30 mouse cellular contexts compared by ENCODE assay signal in the genomic region with DNA sequence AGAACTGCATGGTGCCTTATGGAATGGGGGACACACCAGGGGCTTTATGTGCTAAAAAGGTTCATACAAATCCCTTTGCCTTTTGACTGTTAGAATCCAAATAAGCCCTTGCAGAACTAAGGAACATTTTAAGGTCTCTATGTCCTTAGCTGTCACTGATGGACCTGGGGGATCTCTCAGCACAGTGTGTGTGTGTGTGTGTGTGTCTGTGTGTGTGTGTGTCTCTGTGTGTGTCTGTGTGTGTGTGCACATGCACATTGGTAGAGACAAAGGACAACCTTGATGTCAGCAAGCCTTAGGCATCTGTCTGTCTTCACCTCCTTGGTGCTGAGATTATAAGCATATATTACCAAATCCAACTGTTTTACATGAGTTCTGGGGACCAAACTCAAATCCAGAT.
DNase-seq lines count a peak whose midpoint lies in the region; ATAC-seq and TF ChIP-seq lines count a peak whose summit lies in the region.
"Had no signal": no experiment of that assay in that cellular context is flagged by ENCODE, and none has a peak within 500 bp of the region (broad histone marks: within the 10 kb centered on the region; RNA-seq: fewer than 3 reads in every experiment).

No protein-coding gene starts in this region.

- peaks cover 9% of the 10 kb centered on the region; the same call in 1 of the 2 replicates for H3K4me1 ChIP-seq in forebrain, embryonic 13.5 days
- H3K4me1 ChIP-seq in forebrain, embryonic 10.5 days: peaks cover 5% of the 10 kb centered on the region; the same call in 1 of the 2 replicates
- peaks cover 7% of the 10 kb centered on the region; the same call in 1 of the 2 replicates for H3K4me1 ChIP-seq in hindbrain, embryonic 12.5 days
- H3K4me1 ChIP-seq in hindbrain, embryonic 11.5 days (replicated peaks; ENCODE audit: control insufficient read depth, insufficient read depth, low read length): no peaks in the 10 kb centered on the region
- peaks cover 6% of the 10 kb centered on the region for H3K4me1 ChIP-seq in testis, adult 2 months (ENCODE audit: control insufficient read depth, insufficient read depth, low read length)
- no peaks in the 10 kb centered on the region for H3K4me1 ChIP-seq in intestine, embryonic 15.5 days (replicated peaks)
- H3K4me1 ChIP-seq in embryonic facial prominence, embryonic 10.5 days: peaks cover 5% of the 10 kb centered on the region; the same call in 1 of the 2 replicates
- H3K4me1 ChIP-seq: kidney, embryonic 15.5 days; limb, embryonic 13.5 days; megakaryocyte, embryonic 14.5 days had no signal

- TF ChIP-seq POLR2A in testis, adult 2 months (IDR thresholded peaks at IDR 0.05; ENCODE audit: control insufficient read depth, low read depth, low read length): no peak

- DNase-seq in forebrain, embryonic 10.5 days (ENCODE audit: extremely low spot score, low spot score): no peak
- DNase-seq in hindbrain, embryonic 11.5 days (ENCODE audit: low spot score): no peak
- DNase-seq in testis, postnatal 14 days (ENCODE audit: low spot score): no peak
- DNase-seq in embryonic facial prominence, embryonic 10.5 days (ENCODE audit: low spot score): no peak
- DNase-seq: adrenal gland, adult 2 months; adrenal gland, postnatal 36 days; cerebellum, adult 18-20 months; gastrocnemius, postnatal 14 days; heart, postnatal 36 days; kidney, adult 18-20 months; kidney, postnatal 25 days; lung, postnatal 4 days; spleen, adult 18-20 months; thymus, adult 2 months; thymus, postnatal 36 days had no signal

- no peak for ATAC-seq in forebrain, embryonic 13.5 days
- ATAC-seq in hindbrain, embryonic 12.5 days (ENCODE audit: low FRiP score): no peak
- no peak for ATAC-seq in hindbrain, embryonic 11.5 days (ENCODE audit: low FRiP score)
- ATAC-seq in intestine, embryonic 15.5 days: no peak
- ATAC-seq: activated CD4-positive, CD25-positive, alpha-beta regulatory T cell, adult 4 months; inflammation-experienced regulatory T-cells, adult 6 months had no signal

- no peak overlapping the region for H3K9ac ChIP-seq in forebrain, embryonic 13.5 days
- H3K9ac ChIP-seq in hindbrain, embryonic 12.5 days: no peak overlapping the region
- H3K9ac ChIP-seq in hindbrain, embryonic 11.5 days (ENCODE audit: low read depth, low read length): no peak overlapping the region
- H3K9ac ChIP-seq in intestine, embryonic 15.5 days: no peak overlapping the region
- H3K9ac ChIP-seq: heart, embryonic 15.5 days; kidney, embryonic 15.5 days; limb, embryonic 13.5 days had no signal

- no peak for TF ChIP-seq CTCF in testis, adult 2 months (IDR thresholded peaks at IDR 0.05; ENCODE audit: control insufficient read depth, insufficient read depth, insufficient replicate concordance, low read depth, low read length)

- H3K4me3 ChIP-seq in forebrain, embryonic 13.5 days: no peak overlapping the region
- H3K4me3 ChIP-seq in forebrain, embryonic 10.5 days: no peak overlapping the region
- no peak overlapping the region for H3K4me3 ChIP-seq in hindbrain, embryonic 12.5 days
- no peak overlapping the region for H3K4me3 ChIP-seq in hindbrain, embryonic 11.5 days (ENCODE audit: low read depth, low read length)
- H3K4me3 ChIP-seq in testis, adult 2 months (ENCODE audit: control insufficient read depth, low read depth, low read length): peak overlapping the region; percentile 18; the same call in 1 of the 2 replicates
- H3K4me3 ChIP-seq in intestine, embryonic 15.5 days (replicated peaks): no peak overlapping the region
- H3K4me3 ChIP-seq in embryonic facial prominence, embryonic 10.5 days: no peak overlapping the region
- H3K4me3 ChIP-seq: erythroblast, embryonic 14.5 days; heart, embryonic 10.5 days; heart, embryonic 15.5 days; kidney, embryonic 15.5 days; layer of hippocampus, adult 2 months; limb, embryonic 13.5 days; megakaryocyte, embryonic 14.5 days had no signal

- no peaks in the 10 kb centered on the region for H3K9me3 ChIP-seq in forebrain, embryonic 13.5 days (replicated peaks)
- no peaks in the 10 kb centered on the region for H3K9me3 ChIP-seq in forebrain, embryonic 10.5 days
- no peaks in the 10 kb centered on the region for H3K9me3 ChIP-seq in hindbrain, embryonic 12.5 days (replicated peaks)
- no peaks in the 10 kb centered on the region for H3K9me3 ChIP-seq in hindbrain, embryonic 11.5 days (ENCODE audit: control insufficient read depth, low read length)
- H3K9me3 ChIP-seq in intestine, embryonic 15.5 days: no peaks in the 10 kb centered on the region
- no peaks in the 10 kb centered on the region for H3K9me3 ChIP-seq in embryonic facial prominence, embryonic 10.5 days
- H3K9me3 ChIP-seq: heart, embryonic 10.5 days; heart, embryonic 15.5 days; kidney, embryonic 15.5 days; limb, embryonic 13.5 days had no signal

- no peak overlapping the region for H3K4me2 ChIP-seq in forebrain, embryonic 13.5 days
- H3K4me2 ChIP-seq in hindbrain, embryonic 12.5 days (replicated peaks): no peak overlapping the region
- no peak overlapping the region for H3K4me2 ChIP-seq in hindbrain, embryonic 11.5 days (replicated peaks; ENCODE audit: low read depth, low read length)
- H3K4me2 ChIP-seq in intestine, embryonic 15.5 days (replicated peaks): no peak overlapping the region
- H3K4me2 ChIP-seq: heart, embryonic 15.5 days; kidney, embryonic 15.5 days; limb, embryonic 13.5 days; liver, embryonic 11.5 days had no signal

- no peaks in the 10 kb centered on the region for H3K36me3 ChIP-seq in forebrain, embryonic 13.5 days (ENCODE audit: poor library complexity, severe bottlenecking)
- H3K36me3 ChIP-seq in forebrain, embryonic 10.5 days (replicated peaks): no peaks in the 10 kb centered on the region
- H3K36me3 ChIP-seq in hindbrain, embryonic 12.5 days: no peaks in the 10 kb centered on the region
- H3K36me3 ChIP-seq in hindbrain, embryonic 11.5 days (ENCODE audit: control insufficient read depth, insufficient read depth, low read length): no peaks in the 10 kb centered on the region
- H3K36me3 ChIP-seq in testis, adult 2 months (ENCODE audit: control insufficient read depth, insufficient read depth, low read length): no peaks in the 10 kb centered on the region
- no peaks in the 10 kb centered on the region for H3K36me3 ChIP-seq in intestine, embryonic 15.5 days
- no peaks in the 10 kb centered on the region for H3K36me3 ChIP-seq in embryonic facial prominence, embryonic 10.5 days (replicated peaks)
- H3K36me3 ChIP-seq: heart, embryonic 10.5 days; heart, embryonic 15.5 days; kidney, embryonic 15.5 days; limb, embryonic 13.5 days had no signal

- no peaks in the 10 kb centered on the region for H3K27me3 ChIP-seq in forebrain, embryonic 13.5 days
- H3K27me3 ChIP-seq in forebrain, embryonic 10.5 days (ENCODE audit: poor library complexity, severe bottlenecking): no peaks in the 10 kb centered on the region
- H3K27me3 ChIP-seq in hindbrain, embryonic 12.5 days: no peaks in the 10 kb centered on the region
- no peaks in the 10 kb centered on the region for H3K27me3 ChIP-seq in hindbrain, embryonic 11.5 days (ENCODE audit: control insufficient read depth, insufficient read depth, low read length)
- H3K27me3 ChIP-seq in testis, adult 2 months (ENCODE audit: control insufficient read depth, insufficient read depth, low read length): no peaks in the 10 kb centered on the region
- no peaks in the 10 kb centered on the region for H3K27me3 ChIP-seq in intestine, embryonic 15.5 days (replicated peaks)
- no peaks in the 10 kb centered on the region for H3K27me3 ChIP-seq in embryonic facial prominence, embryonic 10.5 days (replicated peaks; ENCODE audit: low read depth, poor library complexity, severe bottlenecking)
- H3K27me3 ChIP-seq: CH12.LX; heart, embryonic 15.5 days; kidney, embryonic 15.5 days; limb, embryonic 13.5 days; megakaryocyte, embryonic 14.5 days had no signal

- peak overlapping the region; percentile 66; the same call in 1 of the 2 replicates for H3K27ac ChIP-seq in forebrain, embryonic 13.5 days
- H3K27ac ChIP-seq in forebrain, embryonic 10.5 days: no peak overlapping the region
- 0 out of 2 replicates have a peak overlapping the region, but pooled peaks have one; percentile 17 for H3K27ac ChIP-seq in hindbrain, embryonic 12.5 days
- no peak overlapping the region for H3K27ac ChIP-seq in hindbrain, embryonic 11.5 days (ENCODE audit: low read depth, low read length)
- no peak overlapping the region for H3K27ac ChIP-seq in testis, adult 2 months (ENCODE audit: control insufficient read depth, insufficient read depth, low read depth, low read length)
- H3K27ac ChIP-seq in intestine, embryonic 15.5 days: no peak overlapping the region
- H3K27ac ChIP-seq in embryonic facial prominence, embryonic 10.5 days (replicated peaks): no peak overlapping the region
- H3K27ac ChIP-seq: heart, embryonic 15.5 days; kidney, embryonic 15.5 days; layer of hippocampus, adult 2 months; limb, embryonic 13.5 days had no signal

Comparison
In these comparisons a context has a peak if more than half of its experiments do, and no peak if none do; other contexts are left out.
1. H3K27ac ChIP-seq: peak in forebrain, embryonic 13.5 days (single experiment) and hindbrain, embryonic 12.5 days (single experiment); none in forebrain, embryonic 10.5 days (single experiment), hindbrain, embryonic 11.5 days (single experiment), testis, adult 2 months (single experiment), intestine, embryonic 15.5 days (single experiment) and embryonic facial prominence, embryonic 10.5 days (single experiment).